Mouse (Mus musculus) kidney, adult 2 months (tissue): Measurements from ENCODE around the gene Cabp4. TPM values are rescaled to one million over a fixed set of nuclear protein-coding genes. Genes with fewer than 3 reads are reported as not detected.

ENCODE experiments used
- DNase-seq: peaks from one replicate; pipeline ENCODE4 v3.0.0; 2021
- H3K27ac ChIP-seq: fragments of 200-500 bp; 2 replicates; pipeline ENCODE4 v1.5.1; 2012; ENCODE audit warnings: low read depth, low read length, control low read depth, inconsistent platforms; ENCODE audit not compliant: insufficient read depth
- H3K27me3 ChIP-seq: fragments of 200-500 bp; replicated peaks from 2 replicates; pipeline ENCODE4 v1.6.1; 2012; ENCODE audit warnings: mild to moderate bottlenecking, moderate library complexity, low read length, inconsistent platforms; ENCODE audit not compliant: control insufficient read depth, insufficient read depth
- H3K36me3 ChIP-seq: fragments of 200-500 bp; 2 replicates; pipeline ENCODE4 v1.6.1; 2012; ENCODE audit warnings: mild to moderate bottlenecking, moderate library complexity, low read length, inconsistent platforms; ENCODE audit not compliant: control insufficient read depth, insufficient read depth
- H3K4me1 ChIP-seq: fragments of 200-500 bp; 2 replicates; pipeline ENCODE4 v1.6.1; 2011; ENCODE audit warnings: low read length; ENCODE audit not compliant: control insufficient read depth, insufficient read depth
- H3K4me3 ChIP-seq: fragments of 200-500 bp; 2 replicates; pipeline ENCODE4 v1.5.1; 2011; ENCODE audit warnings: mild to moderate bottlenecking, low read depth, low read length, control low read depth; ENCODE audit not compliant: insufficient read depth
- CTCF ChIP-seq: fragments of 200-500 bp; conservative IDR thresholded peaks from 2 replicates; pipeline ENCODE4 v1.5.1; 2011; ENCODE audit warnings: low read depth, mild to moderate bottlenecking, control low read depth, low read length, moderate library complexity, mixed read lengths; ENCODE audit not compliant: insufficient read depth, insufficient read length
- POLR2A ChIP-seq: fragments of 200-500 bp; IDR thresholded peaks from one replicate; pipeline ENCODE4 v1.6.1; 2011; ENCODE audit warnings: low read depth, low read length, control low read depth
- WGBS: fragments of 180-500 bp; shearing (Covaris S2); methylation state at CpG from one replicate; pipeline ENCODE4 v1.1.7; 2018; 5-methylcytosine and 5-hydroxymethylcytosine counted together
- polyA plus RNA-seq: library from polyadenylated mRNA; depleted of rRNA; stranded (reverse); fragments of >200 nt; gene quantifications from 2 replicates; pipeline ENCODE4 v1.2.3, GENCODE M21; 2012; rRNA removed

The Cabp4 gene
- polyA plus RNA-seq, 1 experiment, result 0.20 TPM

DNA sequence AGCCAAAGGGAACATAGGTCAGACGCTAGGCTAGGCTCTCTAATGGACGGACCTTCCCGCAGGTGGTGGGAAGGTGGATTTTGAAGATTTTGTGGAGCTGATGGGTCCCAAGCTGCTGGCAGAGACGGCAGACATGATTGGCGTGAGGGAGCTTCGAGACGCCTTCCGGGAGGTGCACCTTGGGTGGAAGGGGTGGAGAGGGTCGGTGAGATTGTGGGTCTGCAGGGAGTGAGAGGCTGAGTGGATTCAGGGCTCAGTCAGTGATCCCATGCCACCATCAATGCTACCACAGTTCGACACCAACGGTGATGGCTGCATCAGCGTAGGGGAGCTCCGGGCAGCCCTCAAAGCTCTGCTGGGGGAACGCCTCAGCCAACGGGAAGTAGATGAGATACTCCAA lies 57.7 kb downstream of the Cabp4 start:
- no peaks in the 10 kb centered on the region for H3K36me3 ChIP-seq
- no peaks in the 10 kb centered on the region for H3K27me3 ChIP-seq
- H3K4me1 ChIP-seq, result no peaks in the 10 kb centered on the region; the same call in 1 of the 2 replicates
- no peak for DNase-seq
- TF ChIP-seq POLR2A (no peak), CTCF (no peak)
- WGBS, result 89% methylated on average over 15 of the region's 15 CpGs
- no peak overlapping the region for H3K27ac ChIP-seq
- no peak overlapping the region for H3K4me3 ChIP-seq

Other genes with a start within 250 kb of the Cabp4 start
- 69.2 and 71.2 TPM in 2 replicates for gene Tcirg1, start 236.9 kb downstream of the Cabp4 start, polyA plus RNA-seq
- 678 and 742 TPM in 2 replicates for gene Ndufs8, start 231.3 kb downstream of the Cabp4 start, polyA plus RNA-seq
- gene Aldh3b1, start 214.2 kb downstream of the Cabp4 start, polyA plus RNA-seq, result 17.4 and 19.4 TPM in 2 replicates
- 52.3 and 55.7 TPM in 2 replicates for gene Unc93b1, start 208.8 kb downstream of the Cabp4 start, polyA plus RNA-seq
- 4.7 and 9.2 TPM in 2 replicates for gene Aldh3b3, start 185.4 kb downstream of the Cabp4 start, polyA plus RNA-seq
- 2.6 and 3.9 TPM in 2 replicates for gene Aldh3b2, start 171.7 kb downstream of the Cabp4 start, polyA plus RNA-seq
- gene Acy3, start 157.5 kb downstream of the Cabp4 start, polyA plus RNA-seq, result 1,670 and 2,218 TPM in 2 replicates
- 0.31 and 0.75 TPM in 2 replicates for gene Tbx10, start 151.3 kb downstream of the Cabp4 start, polyA plus RNA-seq
- 19.9 and 20.9 TPM in 2 replicates for gene Nudt8, start 143.5 kb downstream of the Cabp4 start, polyA plus RNA-seq
- 1.2 and 1.7 TPM in 2 replicates for gene Gm49405, start 143.4 kb downstream of the Cabp4 start, polyA plus RNA-seq
- 5.1 and 5.5 TPM in 2 replicates for gene Doc2g, start 140.7 kb downstream of the Cabp4 start, polyA plus RNA-seq
- 471 and 532 TPM in 2 replicates for gene Ndufv1, start 131.2 kb downstream of the Cabp4 start, polyA plus RNA-seq
- 686 and 745 TPM in 2 replicates for gene Gstp1, start 106.0 kb downstream of the Cabp4 start, polyA plus RNA-seq
- 11.5 and 36.0 TPM in 2 replicates for gene Gstp2, start 98.0 kb downstream of the Cabp4 start, polyA plus RNA-seq
- 0.72 and 2.3 TPM in 2 replicates for gene Gstp3, start 84.5 kb downstream of the Cabp4 start, polyA plus RNA-seq
- 0.66 and 0.92 TPM in 2 replicates for gene Cabp2, start 62.5 kb downstream of the Cabp4 start, polyA plus RNA-seq
- gene Cdk2ap2, start 46.9 kb downstream of the Cabp4 start, polyA plus RNA-seq, result 134 and 138 TPM in 2 replicates
- gene Pitpnm1, start 44.0 kb downstream of the Cabp4 start, polyA plus RNA-seq, result 41.6 and 46.3 TPM in 2 replicates
- 80.5 and 96.2 TPM in 2 replicates for gene Aip, start 18.2 kb downstream of the Cabp4 start, polyA plus RNA-seq
- gene Gpr152, start 4.2 kb downstream of the Cabp4 start, polyA plus RNA-seq, result 0.03 and 0.05 TPM in 2 replicates
- gene Coro1b, start 4.6 kb upstream of the Cabp4 start, polyA plus RNA-seq, result 176 and 181 TPM in 2 replicates
- gene Ptprcap, start 9.6 kb upstream of the Cabp4 start, polyA plus RNA-seq, result 4.7 and 20.0 TPM in 2 replicates
- 41.0 and 41.8 TPM in 2 replicates for gene Rps6kb2, start 19.3 kb upstream of the Cabp4 start, polyA plus RNA-seq
- 3.8 and 4.0 TPM in 2 replicates for gene Carns1, start 31.4 kb upstream of the Cabp4 start, polyA plus RNA-seq
- 2.3 and 9.1 TPM in 2 replicates for gene Tbc1d10c, start 47.3 kb upstream of the Cabp4 start, polyA plus RNA-seq
- 484 and 509 TPM in 2 replicates for gene Ppp1ca, start 48.0 kb upstream of the Cabp4 start, polyA plus RNA-seq
- gene Rad9a, start 57.6 kb upstream of the Cabp4 start, polyA plus RNA-seq, result 18.4 and 19.2 TPM in 2 replicates
- 13.6 TPM in 2 replicates for gene Clcf1, start 70.2 kb upstream of the Cabp4 start, polyA plus RNA-seq
- 3.4 TPM in 1 of 2 replicates, not detected in the other for gene AC109138.7, start 70.3 kb upstream of the Cabp4 start, polyA plus RNA-seq
- 96.1 and 99.8 TPM in 2 replicates for gene Pold4, start 87.9 kb upstream of the Cabp4 start, polyA plus RNA-seq
- 39.0 and 61.4 TPM in 2 replicates for gene Ssh3, start 125.1 kb upstream of the Cabp4 start, polyA plus RNA-seq
- 4.2 and 5.1 TPM in 2 replicates for gene Ankrd13d, start 139.1 kb upstream of the Cabp4 start, polyA plus RNA-seq
- 56.7 and 60.3 TPM in 2 replicates for gene Grk2, start 162.2 kb upstream of the Cabp4 start, polyA plus RNA-seq